Mouse (Mus musculus) liver, embryonic 16.5 days (tissue): ENCODE results near the gene Fam13c. TPM values are rescaled to one million over a fixed set of nuclear protein-coding genes. Genes with fewer than 3 reads are reported as not detected.

Experiments used
- ATAC-seq: fragments of 200-750 bp; cut with Nextera tagmentation; 2 replicates; pipeline ENCODE4 v1.8.0; 2017; ENCODE audit warnings: low read depth, mild to moderate bottlenecking, moderate number of reproducible peaks, moderate library complexity
- H3K27ac ChIP-seq: fragments of 300-500 bp; sonication (generic); 2 replicates; pipeline ENCODE4 v1.5.1; 2014; ENCODE audit warnings: mild to moderate bottlenecking, low read length
- H3K27me3 ChIP-seq: fragments of 300-500 bp; sonication (generic); 2 replicates; pipeline ENCODE4 v1.6.1; 2014; ENCODE audit warnings: low read depth, low read length, mixed read lengths; ENCODE audit not compliant: control insufficient read depth, insufficient read depth
- H3K36me3 ChIP-seq: fragments of 300-500 bp; sonication (generic); 2 replicates; pipeline ENCODE4 v1.6.1; 2014; ENCODE audit warnings: mild to moderate bottlenecking; ENCODE audit not compliant: control insufficient read depth, insufficient read depth
- H3K4me1 ChIP-seq: fragments of 300-500 bp; sonication (generic); 2 replicates; pipeline ENCODE4 v1.6.1; 2014; ENCODE audit warnings: low read depth, low read length, mixed read lengths; ENCODE audit not compliant: control insufficient read depth
- H3K4me2 ChIP-seq: fragments of 300-500 bp; sonication (generic); 2 replicates; pipeline ENCODE4 v1.6.1; 2014; ENCODE audit warnings: low read depth, low read length, mixed read lengths
- H3K4me3 ChIP-seq: fragments of 300-500 bp; sonication (generic); 2 replicates; pipeline ENCODE4 v1.5.1; 2014; ENCODE audit warnings: low read depth, mild to moderate bottlenecking, low read length
- H3K9ac ChIP-seq: fragments of 300-500 bp; sonication (generic); 2 replicates; pipeline ENCODE4 v1.6.1; 2014; ENCODE audit warnings: low read depth, low read length
- H3K9me3 ChIP-seq: fragments of 300-500 bp; sonication (generic); replicated peaks from 2 replicates; pipeline ENCODE4 v1.6.1; 2016; ENCODE audit warnings: low read length; ENCODE audit not compliant: control insufficient read depth
- WGBS: fragments of 180-500 bp; shearing (Covaris S2); extraction: QIAGEN DNeasy Blood & Tissue Kit; methylation state at CpG from one replicate; pipeline ENCODE4 v1.1.7; 2014; ENCODE audit not compliant: insufficient replicate concordance; 5-methylcytosine and 5-hydroxymethylcytosine counted together
- polyA plus RNA-seq: library from polyadenylated mRNA; unstranded; fragments of >200 nt; fragmentation: Nextera tagmentation; extraction: Ambion mirVana; gene quantifications from 2 replicates; pipeline ENCODE4 v1.2.1, GENCODE M21; 2015

Gene Fam13c
- polyA plus RNA-seq, 1 experiment from 2014 or later, result 0.24 TPM

DNA sequence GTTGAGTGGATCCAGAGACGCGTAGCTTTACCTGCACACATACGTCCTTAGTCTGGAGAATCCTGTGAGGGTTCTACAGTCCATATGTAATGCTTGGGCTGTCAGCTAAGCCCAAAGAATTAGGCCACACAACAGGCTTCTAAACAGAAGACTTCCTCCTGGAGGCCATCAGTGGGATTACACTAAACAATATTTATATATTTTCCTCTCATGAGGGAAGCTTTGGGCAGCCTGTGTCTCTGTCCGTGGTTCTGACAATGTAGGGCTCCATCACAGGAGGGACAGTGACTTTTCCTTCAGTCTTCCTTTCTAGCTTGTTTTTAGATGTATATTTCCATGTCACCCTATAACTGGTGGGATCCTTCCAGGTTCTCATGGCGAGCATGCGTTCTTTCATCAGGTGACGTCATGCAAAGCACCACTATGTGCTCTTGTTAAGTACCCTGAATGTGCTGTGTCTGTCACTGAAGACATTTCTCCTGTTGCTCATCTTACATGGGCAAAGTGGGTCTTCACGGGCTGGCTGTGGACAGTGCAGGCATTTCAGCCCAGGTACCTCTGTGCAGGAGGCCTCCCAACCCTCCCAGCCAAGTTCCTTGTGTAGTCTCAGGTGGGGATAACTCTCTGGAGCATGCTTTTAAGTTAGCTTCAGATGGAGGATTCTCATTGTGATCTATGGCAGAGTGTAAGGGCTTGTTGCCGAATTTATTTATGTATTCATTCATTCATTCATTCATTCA lies 100.3 kb downstream of the Fam13c start:
- Histone ChIP-seq H3K27ac (no peak overlapping the region), H3K27me3 (no peaks in the 10 kb centered on the region), H3K4me3 (no peak overlapping the region), H3K9me3 (0 out of 2 replicates have a peak, but pooled peaks cover 2% of the 10 kb centered on the region), H3K36me3 (no peaks in the 10 kb centered on the region), H3K4me1 (no peaks in the 10 kb centered on the region), H3K4me2 (no peak overlapping the region), H3K9ac (no peak overlapping the region)
- no peak for ATAC-seq
- 68% methylated on average over 9 of the region's 9 CpGs for WGBS

DNA sequence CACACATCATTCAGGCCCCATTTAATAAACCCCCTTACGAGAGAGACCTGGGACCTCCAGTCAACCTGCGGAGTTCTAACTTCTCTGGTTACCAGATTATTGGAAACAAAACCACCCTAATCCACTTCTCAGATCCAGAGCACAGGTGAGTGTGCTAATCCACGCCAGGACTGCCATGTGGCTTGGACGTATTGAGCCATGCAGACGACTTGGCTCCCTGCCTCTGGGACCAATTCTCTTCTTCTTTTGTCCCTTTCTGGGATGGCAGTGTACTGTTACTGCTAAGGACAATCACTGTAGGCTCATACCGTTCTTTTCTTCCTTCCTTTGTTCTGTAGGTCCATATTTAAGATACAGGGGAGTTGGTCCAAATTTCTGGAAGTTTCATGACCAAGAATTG lies 102.6 kb downstream of the Fam13c start:
- H3K4me3 ChIP-seq, result no peak overlapping the region
- H3K9ac ChIP-seq, result no peak overlapping the region
- no peak overlapping the region for H3K27ac ChIP-seq
- H3K36me3 ChIP-seq, result no peaks in the 10 kb centered on the region
- no peak for ATAC-seq
- no peak overlapping the region for H3K4me2 ChIP-seq
- 61% methylated on average over 6 of the region's 6 CpGs for WGBS
- no peaks in the 10 kb centered on the region for H3K27me3 ChIP-seq
- peaks cover 1% of the 10 kb centered on the region; the same call in 1 of the 2 replicates for H3K9me3 ChIP-seq
- no peaks in the 10 kb centered on the region for H3K4me1 ChIP-seq

DNA sequence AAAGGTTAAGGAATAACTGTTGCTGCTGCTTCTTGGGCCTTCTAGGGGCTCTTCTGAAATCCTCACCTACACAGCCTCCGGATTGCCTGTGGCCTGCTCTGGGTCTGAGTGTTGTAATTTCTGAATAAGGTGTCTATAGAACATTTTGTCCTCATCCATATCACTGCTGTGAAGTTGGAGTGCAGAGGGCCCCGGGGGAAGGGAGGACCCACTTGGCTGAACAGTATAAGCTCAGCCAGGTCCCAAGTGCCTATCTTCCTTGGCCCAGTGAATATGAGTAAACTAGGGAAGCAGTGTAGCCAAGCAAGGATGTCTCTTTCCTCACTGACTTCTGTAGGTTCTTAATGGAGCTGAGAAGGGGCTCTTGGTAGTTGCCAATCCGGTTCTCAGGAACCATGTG lies 112.2 kb downstream of the Fam13c start:
- H3K4me2 ChIP-seq, result no peak overlapping the region
- H3K9ac ChIP-seq, result no peak overlapping the region
- H3K27me3 ChIP-seq, result no peaks in the 10 kb centered on the region
- no peaks in the 10 kb centered on the region for H3K4me1 ChIP-seq
- no peak overlapping the region for H3K4me3 ChIP-seq
- H3K36me3 ChIP-seq, result no peaks in the 10 kb centered on the region
- 62% methylated on average over 3 of the region's 3 CpGs for WGBS
- H3K27ac ChIP-seq, result no peak overlapping the region
- no peaks in the 10 kb centered on the region for H3K9me3 ChIP-seq
- ATAC-seq, result no peak

DNA sequence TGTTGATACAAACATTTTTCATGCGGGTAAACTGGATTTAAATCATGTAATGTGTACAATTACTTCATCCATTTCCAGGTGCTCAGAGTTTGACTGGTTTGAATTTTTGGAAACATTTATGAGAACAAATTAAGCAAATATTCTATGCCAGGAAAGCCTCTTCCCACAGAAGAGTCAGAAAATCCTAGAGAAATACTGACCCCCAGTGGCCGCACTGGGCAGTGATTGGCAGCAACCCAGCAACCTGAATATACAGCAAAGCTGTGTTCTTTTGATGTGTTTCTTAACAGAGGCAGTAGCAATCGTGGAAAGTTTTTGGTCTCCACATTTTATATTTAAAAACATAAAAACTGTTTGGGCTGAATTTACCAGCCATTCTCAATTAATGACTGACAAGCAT lies 123.4 kb downstream of the Fam13c start:
- Histone ChIP-seq H3K27ac (no peak overlapping the region), H3K36me3 (no peaks in the 10 kb centered on the region), H3K9ac (no peak overlapping the region), H3K27me3 (no peaks in the 10 kb centered on the region), H3K4me3 (no peak overlapping the region), H3K9me3 (no peaks in the 10 kb centered on the region), H3K4me1 (no peaks in the 10 kb centered on the region), H3K4me2 (no peak overlapping the region)
- ATAC-seq, result no peak
- 15% methylated on average over 3 of the region's 3 CpGs for WGBS

DNA sequence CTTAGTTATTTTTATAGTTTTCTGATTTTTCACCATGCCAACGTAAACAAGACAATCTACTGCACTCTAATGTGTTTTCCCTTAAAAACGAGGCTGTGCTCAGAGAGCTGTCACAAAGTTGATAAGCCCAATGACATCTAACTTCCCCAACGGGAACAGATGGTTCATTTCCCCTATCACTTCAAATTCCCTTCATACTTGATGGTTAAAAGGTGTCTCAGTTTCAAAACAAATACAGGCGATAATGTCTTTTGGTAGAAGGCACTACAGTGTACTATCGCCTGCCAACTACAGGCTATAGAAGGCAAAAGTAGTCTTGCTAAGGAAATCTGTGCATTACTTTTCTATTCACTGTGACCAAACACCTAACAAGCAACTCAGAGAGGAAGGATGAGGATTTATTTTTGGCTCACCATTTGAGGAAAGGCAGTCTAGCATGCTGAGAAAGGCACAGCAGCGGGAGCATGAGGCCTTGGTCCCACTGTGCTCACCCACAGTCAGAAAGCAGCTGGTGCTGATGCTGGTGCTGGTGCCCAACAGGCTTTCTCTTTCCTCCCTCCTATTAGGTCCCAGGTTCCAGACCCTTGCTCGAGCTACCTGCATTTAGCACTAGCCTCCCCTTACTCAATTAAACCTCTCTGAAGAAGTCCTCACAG lies 141.4 kb downstream of the Fam13c start:
- H3K4me3 ChIP-seq, result no peak overlapping the region
- no peak for ATAC-seq
- WGBS, result 36% methylated on average over 7 of the region's 7 CpGs

DNA sequence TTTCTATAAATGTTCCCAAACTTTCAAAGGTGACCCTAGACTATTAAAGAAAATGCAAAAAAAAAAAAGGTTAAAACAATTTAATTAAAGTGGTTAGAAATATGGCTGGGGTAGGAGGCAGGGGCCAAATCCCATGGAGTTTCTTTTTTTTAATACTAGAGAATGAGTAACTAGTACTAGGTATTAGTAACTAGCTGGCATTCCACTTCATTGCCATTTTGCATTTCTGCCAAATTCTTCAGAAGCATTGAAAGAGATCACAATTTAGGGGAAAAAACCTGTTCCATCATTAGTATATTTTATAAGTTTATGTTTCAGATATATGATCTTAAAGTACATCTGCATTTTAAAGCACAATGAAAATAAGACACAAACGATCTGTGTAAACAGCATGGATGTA lies 143.9 kb downstream of the Fam13c start:
- Histone ChIP-seq H3K4me1 (no peaks in the 10 kb centered on the region), H3K9me3 (no peaks in the 10 kb centered on the region), H3K4me2 (no peak overlapping the region), H3K36me3 (no peaks in the 10 kb centered on the region), H3K9ac (no peak overlapping the region), H3K4me3 (no peak overlapping the region), H3K27ac (no peak overlapping the region), H3K27me3 (no peaks in the 10 kb centered on the region)
- 69% methylated on average over 1 of the region's 1 CpGs for WGBS
- ATAC-seq, result no peak

More for the DNA sequence above, 141.4 kb downstream of the Fam13c start:
- H3K4me1 ChIP-seq, result no peaks in the 10 kb centered on the region
- no peaks in the 10 kb centered on the region for H3K27me3 ChIP-seq
- no peak overlapping the region for H3K9ac ChIP-seq
- H3K36me3 ChIP-seq, result no peaks in the 10 kb centered on the region
- no peaks in the 10 kb centered on the region for H3K9me3 ChIP-seq
- no peak overlapping the region for H3K27ac ChIP-seq
- H3K4me2 ChIP-seq, result no peak overlapping the region

DNA sequence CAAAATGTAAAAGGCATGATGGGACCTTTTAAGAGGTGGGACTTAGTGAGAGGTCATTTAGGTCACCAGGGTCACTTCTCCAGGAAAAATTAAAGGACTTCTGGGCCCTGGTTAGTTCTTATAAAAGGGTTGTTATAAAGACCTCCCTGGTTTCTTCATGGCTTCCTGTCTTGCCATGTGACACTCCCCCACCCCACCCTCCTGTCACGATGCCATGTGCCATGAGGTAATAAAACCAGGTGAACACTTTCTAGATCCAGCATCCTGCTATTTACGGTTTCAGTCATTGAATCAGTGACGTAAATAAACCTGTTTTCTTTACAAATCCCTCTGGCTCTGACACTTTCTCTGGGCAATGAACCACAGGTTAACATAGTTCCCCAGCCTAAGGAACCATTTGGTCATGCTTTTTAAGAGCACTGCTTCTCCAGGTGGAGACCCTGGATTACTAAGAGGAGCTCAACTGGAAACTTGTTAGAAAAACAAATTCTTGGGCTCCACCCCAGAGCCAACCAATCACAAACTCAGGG lies 146.7 kb downstream of the Fam13c start:
- Histone ChIP-seq H3K9me3 (no peaks in the 10 kb centered on the region), H3K4me2 (no peak overlapping the region), H3K4me3 (no peak overlapping the region), H3K27ac (no peak overlapping the region), H3K36me3 (no peaks in the 10 kb centered on the region), H3K4me1 (no peaks in the 10 kb centered on the region), H3K9ac (no peak overlapping the region), H3K27me3 (no peaks in the 10 kb centered on the region)
- WGBS, result 47% methylated on average over 3 of the region's 3 CpGs
- no peak for ATAC-seq

DNA sequence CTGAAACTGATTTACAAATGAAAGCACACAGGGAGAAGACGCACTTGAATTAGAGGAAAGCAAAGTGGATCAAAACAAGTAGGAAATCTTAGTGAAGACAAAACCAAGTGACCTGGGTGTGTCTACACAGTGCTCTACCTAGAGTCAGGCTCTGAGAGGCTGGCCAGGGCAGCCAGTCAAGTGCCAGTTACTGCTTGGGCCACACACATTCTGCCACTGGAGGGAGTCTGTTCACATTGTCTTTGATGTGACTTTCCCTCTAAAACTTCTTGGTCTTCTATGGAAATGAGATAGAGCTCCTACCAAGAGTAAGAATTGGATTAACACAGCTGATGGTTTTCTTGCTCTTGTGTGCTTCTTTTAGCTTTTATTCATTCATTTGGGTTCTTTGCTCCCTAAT lies 153.7 kb downstream of the Fam13c start:
- no peak overlapping the region for H3K4me2 ChIP-seq
- H3K9me3 ChIP-seq, result no peaks in the 10 kb centered on the region
- no peak overlapping the region for H3K27ac ChIP-seq
- no peaks in the 10 kb centered on the region for H3K36me3 ChIP-seq
- WGBS, result 43% methylated on average over 1 of the region's 1 CpGs
- no peak overlapping the region for H3K9ac ChIP-seq
- H3K4me3 ChIP-seq, result no peak overlapping the region
- ATAC-seq, result no peak
- no peaks in the 10 kb centered on the region for H3K4me1 ChIP-seq
- peaks cover 11% of the 10 kb centered on the region for H3K27me3 ChIP-seq

DNA sequence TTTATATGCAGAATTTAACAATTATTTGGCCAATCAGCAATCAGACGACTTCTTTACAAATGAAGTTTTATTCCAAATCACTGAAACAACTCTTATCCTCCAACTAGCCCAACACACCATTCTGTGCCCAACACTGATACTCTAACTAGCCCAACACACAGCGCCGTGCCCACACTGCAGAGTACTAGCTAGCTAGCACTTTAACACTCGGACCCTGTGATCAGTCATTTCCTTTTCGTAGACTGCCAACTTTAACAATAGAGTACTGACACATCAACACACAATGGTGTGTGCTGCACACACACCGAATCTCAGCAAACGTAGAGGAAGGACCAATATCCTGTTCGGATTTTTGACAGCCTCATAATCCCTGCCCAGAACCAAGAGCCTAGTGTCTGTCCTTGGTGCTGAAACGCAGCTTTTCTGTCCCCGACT lies 157.8 kb downstream of the Fam13c start:
- no peaks in the 10 kb centered on the region for H3K9me3 ChIP-seq

More for the DNA sequence above, 157.8 kb downstream of the Fam13c start:
- Histone ChIP-seq H3K4me2 (0 out of 2 replicates have a peak overlapping the region, but pooled peaks have one; percentile 69), H3K36me3 (no peaks in the 10 kb centered on the region), H3K27me3 (peaks cover 24% of the 10 kb centered on the region), H3K4me1 (no peaks in the 10 kb centered on the region; the same call in 1 of the 2 replicates), H3K9ac (no peak overlapping the region), H3K27ac (no peak overlapping the region), H3K4me3 (no peak overlapping the region)
- ATAC-seq, result no peak
- 13% methylated on average over 10 of the region's 10 CpGs for WGBS
